Mouse (Mus musculus) right cerebral cortex, postnatal 4 days (tissue): Measurements from ENCODE around the gene Trim31.
A peak's percentile ranks its signal among the peaks of the same experiment; 100 is the strongest.
"Not testable (repeated sequence)": the region's sequence is repeated elsewhere in the genome, so short reads cannot be mapped to it uniquely, and the experiment has no call there.

ENCODE experiments used
- DNase-seq: peaks from one replicate; pipeline ENCODE4 v3.0.0-alpha.2; 2022

Gene Trim31

GRCm38 (mm10) chr17:36897552-36898205, at the start of gene Trim31:
Gene Trim31 (plus strand): TSS chr17:36898118.
- no peak for DNase-seq

- no peak for DNase-seq
Observed at GRCm38 (mm10) chr17:36848911-36849310, 49.0 kb upstream of the Trim31 start.

GRCm38 (mm10) chr17:36849992-36850391, 47.9 kb upstream of the Trim31 start:
- no peak for DNase-seq

GRCm38 (mm10) chr17:36851200-36851599, 46.7 kb upstream of the Trim31 start:
- no peak for DNase-seq

GRCm38 (mm10) chr17:36851627-36852026, 46.3 kb upstream of the Trim31 start:
- DNase-seq, result no peak

- DNase-seq, result no peak
Observed at GRCm38 (mm10) chr17:36855484-36855883, 42.4 kb upstream of the Trim31 start.

GRCm38 (mm10) chr17:36856236-36856635, 41.7 kb upstream of the Trim31 start:
- DNase-seq, result no peak

GRCm38 (mm10) chr17:36858181-36858580, 39.7 kb upstream of the Trim31 start:
- DNase-seq, result no peak

GRCm38 (mm10) chr17:36861680-36862079, 36.2 kb upstream of the Trim31 start:
- no peak for DNase-seq

GRCm38 (mm10) chr17:36866719-36867527, 31.0 kb upstream of the Trim31 start, which contains the start of gene Trim15:
Gene Trim15 (minus strand): TSS chr17:36867210.
- DNase-seq, result no peak

GRCm38 (mm10) chr17:36868836-36869235, 29.1 kb upstream of the Trim31 start:
- no peak for DNase-seq

- no peak for DNase-seq
Observed at GRCm38 (mm10) chr17:36869284-36869954, 28.5 kb upstream of the Trim31 start, which contains the start of gene Trim10. Gene Trim10 (plus strand): TSS chr17:36869574.

- no peak for DNase-seq
Observed at GRCm38 (mm10) chr17:36869955-36870810, 27.7 kb upstream of the Trim31 start.

- no peak for DNase-seq
Observed at GRCm38 (mm10) chr17:36874636-36875035, 23.3 kb upstream of the Trim31 start.

GRCm38 (mm10) chr17:36883350-36883749, 14.6 kb upstream of the Trim31 start:
- no peak for DNase-seq

- no peak for DNase-seq
Observed at GRCm38 (mm10) chr17:36885132-36885790, 12.7 kb upstream of the Trim31 start.

- no peak for DNase-seq
Observed at GRCm38 (mm10) chr17:36890073-36890903, 7.6 kb upstream of the Trim31 start, which contains the start of gene Trim40. Gene Trim40 (minus strand): TSS chr17:36890123.

GRCm38 (mm10) chr17:36891496-36891895, 6.4 kb upstream of the Trim31 start:
- not testable (repeated sequence) for DNase-seq

GRCm38 (mm10) chr17:36892362-36892761, 5.6 kb upstream of the Trim31 start:
- peak; percentile 47 for DNase-seq

- no peak for DNase-seq
Observed at GRCm38 (mm10) chr17:36893387-36893786, 4.5 kb upstream of the Trim31 start.

GRCm38 (mm10) chr17:36896583-36896982, 1.3 kb upstream of the Trim31 start:
- DNase-seq, result peak; percentile 18
